Mouse (Mus musculus) heart, embryonic 14.5 days (tissue): Measurements from ENCODE around the gene Sh2b1. TPM values are rescaled to one million over a fixed set of nuclear protein-coding genes. Genes with fewer than 3 reads are reported as not detected.

Experiments
- ATAC-seq: fragments of 200-750 bp; cut with Nextera tagmentation; 2 replicates; pipeline ENCODE4 v1.8.0; 2017; ENCODE audit warnings: low read depth, moderate TSS enrichment; ENCODE audit not compliant: insufficient number of reproducible peaks, insufficient read depth, low FRiP score
- H3K27ac ChIP-seq, 2 experiments: fragments of 200-500 bp in 1 of 2; fragments of 300-500 bp in 1 of 2; sonication (generic) in 1 of 2; replicated peaks in 1 of 2; 2 replicates each; pipeline ENCODE4 v1.5.1; 2012 to 2014; ENCODE audit warnings: low read depth in 2 of 2, low read length in 2 of 2, control low read depth in 1 of 2, mild to moderate bottlenecking in 1 of 2, mixed read lengths in 1 of 2; ENCODE audit not compliant: control insufficient read depth in 1 of 2, insufficient read depth in 1 of 2
- H3K27me3 ChIP-seq: fragments of 300-500 bp; sonication (generic); 2 replicates; pipeline ENCODE4 v1.6.1; 2014; ENCODE audit warnings: mild to moderate bottlenecking, low read length, control low read depth; ENCODE audit not compliant: control insufficient read depth, insufficient read depth
- H3K36me3 ChIP-seq: fragments of 300-500 bp; sonication (generic); 2 replicates; pipeline ENCODE4 v1.6.1; 2014; ENCODE audit warnings: mild to moderate bottlenecking, control low read depth, low read length, mixed read lengths; ENCODE audit not compliant: control insufficient read depth, insufficient read depth
- H3K4me1 ChIP-seq, 2 experiments: fragments of 200-500 bp in 1 of 2; fragments of 300-500 bp in 1 of 2; sonication (generic) in 1 of 2; 2 replicates each; pipeline ENCODE4 v1.6.1; 2012 to 2014; ENCODE audit warnings: low read length in 2 of 2, control low read depth in 1 of 2, mixed read lengths in 1 of 2; ENCODE audit not compliant: control insufficient read depth in 2 of 2, insufficient read depth in 2 of 2
- H3K4me2 ChIP-seq: fragments of 300-500 bp; sonication (generic); 2 replicates; pipeline ENCODE4 v1.6.1; 2014; ENCODE audit warnings: mild to moderate bottlenecking, low read length
- H3K4me3 ChIP-seq, 2 experiments: fragments of 200-500 bp in 1 of 2; fragments of 300-500 bp in 1 of 2; sonication (generic) in 1 of 2; 2 replicates each; pipeline ENCODE4 v1.5.1; 2012 to 2014; ENCODE audit warnings: low read length in 2 of 2, mild to moderate bottlenecking in 2 of 2, control low read depth in 1 of 2, low read depth in 1 of 2, moderate library complexity in 1 of 2; ENCODE audit not compliant: control insufficient read depth in 1 of 2, insufficient read depth in 1 of 2
- H3K9ac ChIP-seq: fragments of 300-500 bp; sonication (generic); 2 replicates; pipeline ENCODE4 v1.6.1; 2014; ENCODE audit warnings: mild to moderate bottlenecking, low read length
- H3K9me3 ChIP-seq: fragments of 300-500 bp; sonication (generic); 2 replicates; pipeline ENCODE4 v1.6.1; 2016; ENCODE audit warnings: low read length, control low read depth; ENCODE audit not compliant: control insufficient read depth
- WGBS: fragments of 180-500 bp; shearing (Covaris S2); extraction: QIAGEN DNeasy Blood & Tissue Kit; methylation state at CpG from one replicate; pipeline ENCODE4 v1.1.7; 2014; 5-methylcytosine and 5-hydroxymethylcytosine counted together
- polyA plus RNA-seq: library from polyadenylated mRNA; unstranded; fragments of >200 nt; fragmentation: Nextera tagmentation; extraction: Ambion mirVana; gene quantifications from 2 replicates; pipeline ENCODE4 v1.2.1, GENCODE M21; 2014

Gene Sh2b1
- polyA plus RNA-seq, result 35.6 and 39.0 TPM in 2 replicates

DNA sequence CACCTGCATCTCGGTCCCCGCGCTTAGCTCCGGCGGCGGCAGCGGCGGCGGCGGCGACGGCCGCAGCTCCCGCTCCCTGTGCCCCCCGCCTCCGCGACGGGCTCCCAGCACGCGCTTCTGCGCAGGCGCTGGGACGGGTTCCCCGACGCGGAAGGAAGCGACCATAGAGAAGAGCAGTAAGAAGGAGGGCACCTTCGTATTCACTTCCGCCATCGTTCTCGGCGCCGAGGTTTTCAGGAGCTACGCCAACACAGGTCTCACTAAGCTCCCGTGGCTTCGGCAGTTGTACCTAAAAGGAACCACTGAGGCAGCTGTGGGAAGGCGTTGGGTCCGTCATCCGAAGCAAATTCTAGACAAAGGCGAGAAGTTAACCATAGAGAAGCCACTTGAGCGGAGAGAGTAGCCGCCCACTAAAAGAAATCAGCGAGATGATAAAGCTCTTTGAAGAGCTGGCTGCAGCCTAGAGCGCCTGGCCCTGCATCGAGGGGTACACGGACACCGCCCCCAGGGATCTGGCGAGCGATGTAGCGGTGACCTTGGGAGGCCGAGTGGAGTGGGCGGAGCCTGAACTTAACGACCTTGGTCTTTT, at the start of gene Sh2b1:
TSS of gene Sh2b1 (minus strand) at position 432 of the 589 bp plus-strand sequence.
- Histone ChIP-seq H3K36me3 (peaks cover 29% of the 10 kb centered on the region), H3K9ac (peak within 1 kb of the TSS; percentile 98), H3K9me3 (no peaks in the 10 kb centered on the region), H3K4me2 (peak within 1 kb of the TSS; percentile 73), H3K4me1 (peaks cover 4 to 17% of the 10 kb centered on the region in 2 experiments), H3K4me3 (peak within 1 kb of the TSS; percentile 90 to 96), H3K27ac (peak within 1 kb of the TSS; percentile 95 to 99), H3K27me3 (no peaks in the 10 kb centered on the region)
- ATAC-seq, result peak; percentile 88
- under 1% methylated on average over 53 of the region's 53 CpGs for WGBS

- no peaks in the 10 kb centered on the region for H3K27me3 ChIP-seq
- H3K4me3 ChIP-seq, result no peak overlapping the region
- no peaks in the 10 kb centered on the region for H3K36me3 ChIP-seq
- H3K9ac ChIP-seq, result no peak overlapping the region
- ATAC-seq, result no peak
- H3K9me3 ChIP-seq, result no peaks in the 10 kb centered on the region
- WGBS, result 74% methylated on average over 3 of the region's 3 CpGs
- H3K4me2 ChIP-seq, result no peak overlapping the region
- no peak overlapping the region for H3K27ac ChIP-seq
- H3K4me1 ChIP-seq, result no peaks in the 10 kb centered on the region
These were observed 48.1 kb upstream of the Sh2b1 start for GRCm38 (mm10) chr7:126523316-126523715.

GRCm38 (mm10) chr7:126519513-126519912, 44.3 kb upstream of the Sh2b1 start:
- H3K36me3 ChIP-seq, result no peaks in the 10 kb centered on the region
- ATAC-seq, result no peak
- H3K4me3 ChIP-seq, result no peak overlapping the region
- H3K4me2 ChIP-seq, result no peak overlapping the region
- no peaks in the 10 kb centered on the region for H3K9me3 ChIP-seq
- no peaks in the 10 kb centered on the region for H3K4me1 ChIP-seq
- 54% methylated on average over 2 of the region's 2 CpGs for WGBS
- H3K9ac ChIP-seq, result no peak overlapping the region
- H3K27me3 ChIP-seq, result no peaks in the 10 kb centered on the region
- no peak overlapping the region for H3K27ac ChIP-seq

- 84% methylated on average over 5 of the region's 5 CpGs for WGBS
- ATAC-seq, result no peak
- Histone ChIP-seq H3K27ac (no peak overlapping the region), H3K4me2 (no peak overlapping the region), H3K9me3 (no peaks in the 10 kb centered on the region), H3K36me3 (no peaks in the 10 kb centered on the region), H3K4me1 (no peaks in the 10 kb centered on the region), H3K4me3 (no peak overlapping the region), H3K27me3 (no peaks in the 10 kb centered on the region), H3K9ac (no peak overlapping the region)
These were observed 43.2 kb upstream of the Sh2b1 start for GRCm38 (mm10) chr7:126518261-126518941.

- H3K36me3 ChIP-seq, result no peaks in the 10 kb centered on the region
- no peak overlapping the region for H3K9ac ChIP-seq
- H3K4me2 ChIP-seq, result no peak overlapping the region
- H3K27ac ChIP-seq, result no peak overlapping the region
- H3K9me3 ChIP-seq, result no peaks in the 10 kb centered on the region
- H3K4me1 ChIP-seq, result no peaks in the 10 kb centered on the region
- H3K27me3 ChIP-seq, result no peaks in the 10 kb centered on the region
- no peak overlapping the region for H3K4me3 ChIP-seq
- no peak for ATAC-seq
- WGBS, result 64% methylated on average over 3 of the region's 3 CpGs
These were observed 36.1 kb upstream of the Sh2b1 start for GRCm38 (mm10) chr7:126511287-126511686.

- ATAC-seq, result no peak
- Histone ChIP-seq H3K27me3 (no peaks in the 10 kb centered on the region), H3K36me3 (no peaks in the 10 kb centered on the region), H3K4me3 (no peak overlapping the region), H3K4me1 (peaks cover 0 to 7% of the 10 kb centered on the region in 2 experiments; a peak in 2 of 4 replicates), H3K9ac (no peak overlapping the region), H3K9me3 (no peaks in the 10 kb centered on the region), H3K27ac (no peak overlapping the region), H3K4me2 (no peak overlapping the region)
- WGBS, result 69% methylated on average over 8 of the region's 8 CpGs
These were observed 32.0 kb upstream of the Sh2b1 start for GRCm38 (mm10) chr7:126507126-126507778.

DNA sequence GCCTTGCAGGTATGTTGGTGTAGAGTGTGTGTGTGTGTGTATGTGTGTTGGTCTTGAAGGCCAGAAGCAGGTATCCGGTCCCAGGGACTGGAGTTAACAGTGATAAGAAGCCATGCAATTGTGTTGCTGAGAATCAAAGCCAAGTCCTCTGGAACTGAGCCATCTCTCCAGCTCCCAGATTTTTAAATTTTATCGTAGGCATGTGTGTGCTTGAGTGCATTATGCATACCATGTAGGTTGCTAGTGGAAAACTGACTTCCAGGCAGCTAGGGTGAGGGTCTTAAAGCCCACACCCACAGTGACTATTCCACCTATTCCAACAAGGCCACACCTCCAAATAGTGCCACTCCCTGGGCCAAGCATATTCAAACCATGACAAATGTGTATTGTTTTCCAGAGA, 29.7 kb upstream of the Sh2b1 start:
- no peak overlapping the region for H3K4me2 ChIP-seq
- 54% methylated on average over 2 of the region's 2 CpGs for WGBS
- H3K9me3 ChIP-seq, result no peaks in the 10 kb centered on the region
- peaks cover 2 to 14% of the 10 kb centered on the region in 2 experiments; a peak in 2 of 4 replicates for H3K4me1 ChIP-seq
- H3K4me3 ChIP-seq, result no peak overlapping the region
- H3K9ac ChIP-seq, result no peak overlapping the region
- H3K27ac ChIP-seq, result no peak overlapping the region
- ATAC-seq, result no peak
- H3K36me3 ChIP-seq, result peaks cover 14% of the 10 kb centered on the region
- no peaks in the 10 kb centered on the region for H3K27me3 ChIP-seq
